Mouse (Mus musculus): ENCODE measurements at regions not wholly inside any gene's neighbourhood (a gene's known extent, or its start where the extent isn't known, plus 50 kb on each side); places are given as distances from the start of the nearest gene placed in this dataset.

DNA sequence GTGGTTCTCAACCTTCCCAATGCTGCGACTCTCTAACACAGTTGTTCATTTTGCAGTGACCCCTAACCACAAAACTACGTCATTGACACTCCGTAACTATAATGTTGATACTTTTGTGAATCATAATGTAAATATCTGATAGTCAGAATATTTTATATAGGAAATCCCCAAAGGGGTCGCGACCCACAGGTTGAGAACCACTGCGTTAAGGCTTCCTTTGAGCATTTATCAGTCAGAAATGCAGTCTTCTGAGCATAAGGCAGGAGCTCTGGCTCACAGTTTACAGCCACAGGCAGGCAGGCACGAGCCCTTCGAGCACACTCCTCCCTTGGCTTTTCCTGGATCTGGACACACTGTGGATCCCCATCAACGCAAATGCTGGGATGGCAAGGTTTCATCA is 57.0 kb downstream of the Nxnl2 start:
- no peak for DNase-seq (ENCODE audit: low spot score in 2 of 2)

DNA sequence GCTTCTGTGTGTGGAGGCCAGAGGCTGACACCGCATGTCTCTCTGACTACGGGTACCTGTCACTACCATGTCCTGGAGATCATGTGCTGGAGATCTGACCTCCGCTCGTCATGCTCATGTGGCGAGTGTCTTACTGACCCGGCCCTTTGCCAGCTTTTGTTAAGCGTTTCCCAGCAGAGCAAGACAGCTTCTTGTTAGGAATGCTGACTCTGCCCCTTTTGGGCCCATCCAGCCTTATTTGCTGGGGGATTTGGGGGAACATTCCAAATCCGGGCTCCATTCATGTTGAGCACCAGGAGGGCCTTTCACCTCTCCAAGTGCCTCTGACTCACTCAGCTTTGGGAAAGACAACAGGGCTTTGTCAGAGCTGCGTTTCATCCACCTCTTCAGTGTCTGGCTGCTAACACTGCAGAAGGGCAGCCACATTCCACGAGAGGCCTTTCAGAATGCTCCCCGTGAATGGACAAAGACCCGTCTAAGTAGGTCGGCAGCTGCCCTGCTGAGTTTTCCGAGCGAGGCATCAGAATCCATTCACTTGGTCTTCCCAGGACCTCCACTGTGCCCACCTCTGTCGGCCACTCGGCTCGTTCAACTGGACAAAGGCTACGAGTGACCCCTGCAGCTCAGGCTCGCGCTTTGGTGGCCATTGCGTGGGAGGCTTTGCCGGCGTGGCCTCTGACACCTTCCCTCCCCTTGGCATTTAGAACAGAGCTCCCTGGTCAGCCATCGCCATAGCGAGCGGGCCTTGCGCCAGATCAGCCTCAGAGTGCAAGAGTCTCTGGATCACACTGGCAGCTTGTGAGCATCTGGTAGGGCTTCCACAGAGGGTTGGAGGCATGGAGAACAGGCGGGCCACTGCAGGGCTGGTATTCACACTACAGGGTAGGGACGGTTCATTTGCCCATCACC is 58.3 kb downstream of the Nxnl2 start:
- no peak for DNase-seq (ENCODE audit: low spot score in 2 of 2)

DNA sequence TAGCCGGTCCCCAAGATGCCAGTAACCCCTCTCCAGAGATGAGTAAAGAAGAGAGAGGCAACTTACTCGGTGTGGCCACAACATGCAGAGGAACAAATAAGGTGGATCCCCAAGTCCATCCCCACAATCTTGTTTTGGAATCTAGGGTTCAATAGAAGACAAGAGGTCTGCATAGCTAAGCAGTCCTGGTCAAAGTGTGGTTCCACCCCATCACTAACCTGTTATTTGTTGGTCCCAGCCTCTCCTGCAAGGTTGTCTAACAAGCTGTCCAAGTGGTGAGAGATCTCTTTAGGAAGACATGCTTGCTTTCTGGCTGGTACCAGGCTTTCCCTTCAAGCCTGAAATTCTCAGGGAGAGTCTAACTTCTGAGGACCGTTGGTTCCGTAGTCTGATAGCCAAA is 59.0 kb downstream of the Nxnl2 start:
- DNase-seq (ENCODE audit: low spot score in 2 of 2) = no peak

DNA sequence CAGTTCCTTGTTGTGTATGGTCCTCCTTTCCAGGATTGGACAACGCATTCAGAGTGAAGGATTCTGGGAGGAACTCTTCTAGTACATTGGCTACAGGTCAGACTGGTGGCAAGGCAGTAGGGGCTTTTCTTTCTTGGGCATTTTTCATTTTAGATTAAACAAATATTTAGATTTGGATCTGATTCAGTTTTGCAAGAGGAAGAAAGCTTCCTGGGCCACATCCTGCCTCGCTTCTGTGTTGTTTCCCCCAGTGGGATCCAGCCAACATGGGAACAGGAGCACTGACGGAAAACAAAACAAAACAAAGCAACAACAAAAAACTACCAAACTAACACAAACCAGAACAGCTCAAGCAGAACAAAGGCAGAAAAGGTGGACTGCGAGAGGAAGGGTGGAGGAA is 60.8 kb downstream of the Nxnl2 start:
- DNase-seq (ENCODE audit: low spot score in 2 of 2) = no peak

DNA sequence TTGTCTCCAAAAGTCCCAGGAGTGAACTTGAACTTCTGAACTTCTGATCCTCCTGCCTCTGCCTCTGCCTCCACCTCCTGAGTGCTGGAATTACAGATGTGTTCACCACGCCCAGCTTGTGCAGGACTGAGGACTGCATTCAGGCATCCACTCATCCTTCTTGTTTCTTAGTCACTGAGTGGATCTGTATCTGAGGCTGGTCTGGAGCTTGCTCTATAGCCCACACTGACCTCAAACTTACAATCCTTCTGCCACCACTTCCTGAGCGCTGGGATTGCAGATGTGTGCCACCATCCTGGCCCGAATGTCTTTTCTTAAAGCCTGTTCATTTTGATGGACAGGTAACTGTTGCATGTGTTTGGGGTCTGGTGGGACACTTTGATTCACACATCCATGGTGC is 76.6 kb downstream of the Nxnl2 start:
- DNase-seq (ENCODE audit: low spot score in 2 of 2) = no peak

DNA sequence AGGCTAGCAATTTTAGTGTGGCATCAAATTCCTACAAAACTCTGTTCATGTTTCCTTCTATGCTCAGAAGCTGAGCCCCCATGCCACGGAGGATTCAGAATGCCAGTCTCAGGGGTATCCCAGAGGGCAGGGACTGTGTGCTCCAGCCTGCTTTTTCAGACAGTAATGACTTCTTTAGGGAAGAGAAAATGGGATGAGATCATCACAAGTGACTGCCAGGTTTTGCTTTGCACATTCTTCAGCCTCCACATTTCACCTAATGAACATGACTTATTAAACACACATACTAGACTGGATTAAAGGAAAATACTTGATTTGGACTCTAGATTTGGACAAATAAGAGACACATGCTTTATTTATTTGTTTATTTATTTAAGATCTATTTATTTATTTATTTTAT is 82.5 kb downstream of the Nxnl2 start:
- no peak for DNase-seq (ENCODE audit: low spot score in 2 of 2)

DNA sequence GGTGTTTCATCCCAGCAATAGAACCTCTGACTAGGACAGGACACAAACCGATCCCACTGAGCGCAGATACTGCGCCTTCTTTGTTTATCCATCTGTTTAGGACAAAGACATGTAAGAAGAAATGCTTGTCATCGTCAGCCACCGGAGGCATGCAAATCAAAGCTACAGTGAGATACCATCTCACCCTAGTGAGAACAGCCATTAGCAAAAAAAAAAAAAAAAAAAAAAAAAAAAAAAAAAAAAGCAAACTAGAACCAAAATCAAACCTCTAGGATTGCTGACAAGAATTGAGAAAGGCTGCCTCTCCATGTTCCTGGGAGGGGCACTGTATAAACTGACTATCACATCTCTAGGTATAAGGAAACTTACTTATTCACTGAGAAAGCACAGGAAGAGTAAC is 84.9 kb downstream of the Nxnl2 start:
- no peak for DNase-seq (ENCODE audit: low spot score in 2 of 2)

DNA sequence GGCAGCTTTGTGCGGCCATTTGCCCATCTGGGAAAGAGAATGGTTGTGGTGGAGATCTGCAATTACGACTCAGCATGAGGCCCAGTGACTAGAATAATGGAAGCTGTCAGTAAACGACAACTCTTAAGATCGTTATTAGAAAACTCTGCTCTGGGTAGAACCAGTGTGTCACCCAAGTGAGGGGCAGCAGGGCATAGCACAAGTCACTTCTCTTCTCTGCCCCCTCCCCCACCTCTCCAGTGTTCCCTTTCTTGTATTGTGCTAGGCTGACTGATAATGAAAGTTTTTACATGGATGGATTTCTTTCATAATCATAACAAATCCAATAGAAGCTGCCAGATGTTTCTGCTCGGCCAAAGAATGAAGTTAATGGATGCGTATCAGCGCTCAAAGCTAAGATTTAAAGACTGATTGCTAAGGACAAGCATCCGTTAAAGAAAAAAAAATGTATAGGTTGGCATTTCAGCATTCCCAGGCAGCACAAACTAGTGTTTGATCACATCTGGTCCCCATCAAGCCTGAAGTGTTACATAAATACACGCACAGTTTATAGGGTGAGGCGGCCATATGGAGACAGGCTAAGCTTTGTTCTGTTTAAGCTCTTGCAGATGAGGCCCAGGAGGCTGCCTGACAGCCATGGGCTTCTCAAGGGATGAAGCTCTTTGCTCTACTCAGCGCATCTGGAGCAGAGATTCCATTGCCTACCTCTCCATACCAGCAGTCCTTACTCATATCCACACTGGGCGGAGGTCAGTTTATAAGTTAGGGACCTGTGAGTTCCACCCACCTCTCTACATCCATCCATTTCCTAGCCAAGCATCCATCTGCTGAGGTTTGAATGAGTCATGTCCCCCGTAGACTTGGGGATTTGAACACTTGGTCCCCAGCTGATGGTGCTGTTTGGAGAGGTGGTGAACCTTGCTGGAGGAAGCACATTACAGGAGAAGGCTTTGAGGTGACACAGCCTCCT is 88.2 kb downstream of the Nxnl2 start:
- no peak for DNase-seq (ENCODE audit: low spot score in 2 of 2)

DNA sequence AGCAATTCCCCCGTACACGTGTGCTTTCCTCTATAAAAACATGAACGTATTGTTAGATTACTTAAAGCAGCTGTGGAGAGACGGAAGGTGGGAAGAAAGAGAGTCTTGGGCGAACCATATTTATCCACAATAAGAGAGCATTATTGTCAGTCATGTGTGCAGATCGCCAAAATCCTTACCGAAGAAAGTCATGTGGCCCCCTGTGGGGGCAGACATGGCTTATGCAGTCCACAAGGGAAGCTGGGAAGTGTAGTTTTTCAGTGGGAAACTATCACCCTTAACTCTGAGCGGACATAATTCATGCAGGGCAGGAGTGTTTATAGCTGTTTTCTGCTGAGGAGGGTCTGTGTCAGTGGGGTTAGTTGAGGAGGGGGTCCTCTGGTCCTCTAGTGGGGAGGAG is 90.8 kb downstream of the Nxnl2 start:
- DNase-seq (ENCODE audit: low spot score in 2 of 2) = no peak

DNA sequence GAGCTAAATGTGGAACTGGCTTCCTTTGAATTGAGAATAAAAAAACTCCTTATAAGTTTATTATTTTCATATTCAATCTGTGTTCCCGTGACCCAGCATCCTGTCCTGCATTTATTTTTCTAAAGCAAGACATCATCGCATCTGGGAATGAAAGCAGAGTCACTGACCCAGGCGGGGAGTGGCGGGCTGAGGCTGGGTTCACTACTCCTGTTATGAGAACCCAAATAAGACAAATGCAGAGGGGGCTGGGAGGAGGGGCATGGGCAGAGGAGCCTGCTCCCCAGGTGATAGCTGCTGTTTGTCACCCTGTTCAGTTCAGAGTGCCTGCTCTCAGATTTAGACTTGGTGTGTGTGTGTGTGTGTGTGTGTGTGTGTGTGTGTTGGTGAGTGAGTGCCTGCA is 102.0 kb downstream of the Nxnl2 start:
- DNase-seq (ENCODE audit: low spot score in 2 of 2) = no peak

DNA sequence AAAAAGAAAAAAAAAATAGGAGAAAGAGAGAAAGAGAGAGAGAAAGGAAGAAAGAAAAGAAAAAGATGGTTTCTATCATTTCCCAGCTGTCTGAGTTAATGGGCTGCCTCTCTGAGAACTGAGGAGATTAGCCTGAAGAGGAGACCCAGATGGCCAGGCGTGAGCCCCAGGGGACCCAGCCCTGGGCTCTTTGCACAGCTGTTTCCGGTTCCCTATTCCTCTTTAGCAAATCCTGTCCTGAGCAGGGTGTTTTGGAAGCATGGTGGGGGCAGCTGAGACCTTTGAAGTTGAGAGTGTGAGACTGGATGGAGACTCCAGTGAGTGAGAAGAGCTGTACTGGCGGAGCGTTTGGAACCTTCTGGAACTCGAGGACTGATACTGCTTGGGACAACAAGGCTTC is 103.8 kb downstream of the Nxnl2 start:
- DNase-seq (ENCODE audit: low spot score in 2 of 2) = no peak

DNA sequence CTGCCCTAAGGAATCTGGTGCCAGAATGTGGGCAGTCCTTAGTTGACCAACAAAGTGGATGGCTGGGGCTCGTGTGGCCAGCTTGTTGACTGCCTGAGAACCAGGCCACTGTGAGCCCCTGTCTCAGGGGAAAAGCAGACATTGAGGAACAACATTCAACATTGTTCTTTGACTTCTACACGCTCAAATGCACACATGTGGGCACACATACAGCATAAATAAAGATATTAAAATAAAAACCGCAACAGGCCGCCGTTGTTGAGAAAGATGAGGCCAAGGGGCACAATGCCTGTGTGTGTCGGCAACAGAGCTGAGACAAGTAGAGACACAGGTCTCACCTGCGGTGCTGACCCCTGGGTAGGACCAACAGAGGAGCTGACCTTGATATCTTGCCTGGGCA is 105.8 kb downstream of the Nxnl2 start:
- DNase-seq (ENCODE audit: low spot score in 2 of 2) = no peak

DNA sequence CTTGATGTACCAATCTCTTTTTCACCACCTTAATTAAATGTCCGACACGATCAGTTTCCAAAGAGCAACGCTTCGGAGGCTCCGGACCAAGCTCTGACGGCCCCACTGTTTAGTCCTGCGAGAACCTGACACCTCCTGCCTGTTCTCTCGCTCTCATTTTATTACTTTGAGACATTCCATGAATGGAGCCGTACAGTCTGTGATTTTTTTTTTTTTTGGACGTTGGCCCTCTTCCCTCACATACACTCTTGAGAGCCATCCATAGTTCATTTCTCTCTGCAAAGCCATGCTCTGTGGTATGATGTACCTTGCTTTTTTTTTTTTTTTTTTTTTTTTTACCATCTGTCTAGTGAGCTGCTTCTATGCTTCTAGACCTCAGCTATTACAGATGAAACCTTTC is 106.7 kb downstream of the Nxnl2 start:
- DNase-seq (ENCODE audit: low spot score in 2 of 2) = no peak

DNA sequence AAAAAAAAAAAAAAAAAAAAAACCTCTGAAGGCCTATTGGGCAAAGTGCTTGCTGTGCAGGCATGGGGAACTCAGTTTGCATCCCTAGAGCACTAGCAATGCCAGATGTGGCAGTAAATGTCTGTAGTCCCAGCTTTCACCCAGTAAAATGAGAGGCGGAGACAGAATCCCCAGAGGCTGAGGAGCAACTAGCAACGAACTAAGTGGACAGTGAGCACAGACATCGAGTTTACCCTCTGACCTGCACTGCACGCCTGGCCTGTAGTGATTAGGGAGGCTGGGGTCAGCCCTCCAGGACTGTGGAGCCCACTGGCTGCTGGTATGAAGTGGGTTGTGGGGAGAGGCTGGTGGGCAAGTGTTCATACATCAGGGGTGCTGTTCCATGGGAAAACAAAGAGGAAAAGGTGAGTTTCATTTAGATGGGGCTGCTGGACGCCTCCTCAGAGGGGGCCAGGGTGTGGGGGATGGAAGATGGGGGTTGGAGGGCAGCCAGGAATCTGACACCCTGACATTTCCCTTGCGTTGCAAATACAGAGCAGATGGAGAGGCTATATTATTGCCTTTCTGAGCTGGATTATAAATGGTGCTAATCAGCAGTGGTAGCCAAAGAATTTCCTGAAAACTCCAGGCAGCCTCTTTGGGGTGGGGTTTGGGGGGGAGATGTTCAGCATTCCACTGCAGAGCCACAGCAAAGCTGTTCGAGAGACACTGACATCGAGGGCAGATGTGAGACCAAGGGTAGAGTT is 109.0 kb downstream of the Nxnl2 start:
- no peak for DNase-seq (ENCODE audit: low spot score in 2 of 2)

DNA sequence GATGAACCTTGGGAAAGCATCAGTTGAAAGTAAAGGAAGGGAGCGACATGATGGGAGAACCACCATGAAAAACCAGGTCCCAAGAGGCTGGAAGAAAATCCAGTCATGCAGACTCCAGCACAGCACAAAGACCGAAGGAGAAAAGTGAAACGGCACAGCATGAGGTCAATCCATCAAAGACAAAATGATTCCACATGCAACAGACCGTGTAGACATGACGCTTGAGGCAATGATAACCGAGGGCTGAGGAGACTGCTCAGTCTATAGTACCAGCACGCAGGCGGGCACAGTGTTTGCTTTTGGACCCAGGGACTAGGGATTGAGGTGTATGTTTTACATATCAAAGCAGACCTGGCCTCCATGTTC is 109.5 kb downstream of the Nxnl2 start:
- no peak for DNase-seq (ENCODE audit: low spot score in 2 of 2)

DNA sequence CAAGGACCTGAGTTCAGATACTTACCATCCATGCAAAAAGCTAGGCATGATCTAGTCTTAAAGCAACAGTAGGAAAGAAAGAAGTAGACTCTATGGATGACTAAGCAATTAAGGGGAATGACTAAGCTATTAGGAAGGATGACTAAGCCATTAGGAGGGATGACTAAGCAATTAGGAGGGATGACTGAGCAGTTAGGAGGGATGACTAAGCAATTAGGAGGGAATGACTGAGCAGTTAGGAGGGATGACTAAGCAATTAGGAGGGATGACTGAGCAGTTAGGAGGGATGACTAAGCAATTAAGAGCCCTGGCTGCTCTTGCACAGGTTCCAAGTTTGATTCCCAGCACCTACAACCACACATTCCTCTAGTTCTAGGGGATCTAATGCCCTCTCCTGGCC is 113.9 kb downstream of the Nxnl2 start:
- no peak for DNase-seq (ENCODE audit: low spot score in 2 of 2)

DNA sequence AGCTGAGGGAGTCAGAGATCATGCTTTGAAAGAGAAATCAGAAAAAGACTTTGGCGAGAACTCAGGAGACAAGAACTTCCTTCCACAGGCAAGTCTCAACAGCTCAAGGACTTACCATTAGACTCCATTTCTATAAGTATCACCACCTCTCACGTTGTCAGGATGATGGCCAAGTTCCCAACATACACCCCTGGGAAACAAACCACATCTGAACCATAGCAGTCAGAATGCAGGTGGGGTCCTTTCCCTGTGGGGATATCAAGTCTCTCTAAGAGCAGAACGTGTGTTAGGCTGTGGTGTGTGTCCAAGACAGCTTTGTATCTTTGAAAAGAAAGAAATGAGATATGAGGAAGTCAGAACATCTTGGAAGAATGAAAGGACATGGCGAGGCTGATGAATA is 118.6 kb downstream of the Nxnl2 start:
- DNase-seq (ENCODE audit: low spot score in 2 of 2) = no peak

DNA sequence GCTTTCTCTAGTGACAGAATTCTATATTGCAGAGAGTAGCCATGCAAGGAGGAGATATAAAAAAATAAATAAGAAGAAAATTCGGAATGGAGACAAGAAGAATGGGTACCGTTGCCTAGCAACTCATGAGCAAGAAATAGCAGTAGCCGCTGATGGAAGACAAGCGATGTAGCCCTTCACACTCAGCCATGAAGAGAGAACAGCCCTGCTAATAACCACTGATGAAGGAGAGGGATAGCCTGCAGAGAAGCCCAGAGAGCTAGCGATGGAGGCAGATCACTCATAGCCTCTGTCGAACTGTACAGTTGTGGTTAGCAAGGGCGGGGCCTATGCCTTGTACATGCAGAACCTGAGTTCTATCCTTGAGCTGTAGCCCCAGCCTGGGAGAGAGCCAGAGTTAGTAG is 118.4 kb upstream of the S1pr3 start:
- DNase-seq (ENCODE audit: low spot score in 2 of 2) = peak in 1 of 2 experiments; percentile 8

DNA sequence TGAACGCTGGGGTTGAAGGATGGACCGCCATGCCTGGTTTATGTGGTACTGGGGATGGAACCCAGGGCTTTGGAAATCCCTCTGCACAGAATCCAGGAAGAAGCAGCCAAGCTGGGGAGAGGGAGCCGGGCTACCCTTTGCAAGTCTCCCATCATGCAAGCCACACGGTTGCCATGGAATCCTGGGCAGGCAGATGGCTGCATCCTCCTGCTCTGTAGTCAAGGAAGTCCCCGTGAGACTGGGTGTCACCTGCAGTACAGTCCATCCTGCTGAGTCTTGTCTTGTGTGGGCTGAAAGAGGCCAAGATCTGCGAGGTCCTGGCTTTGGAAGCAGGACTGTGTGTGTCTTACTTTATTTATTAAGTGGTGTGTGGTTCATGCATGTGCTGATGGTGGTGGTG is 117.5 kb upstream of the S1pr3 start:
- DNase-seq (ENCODE audit: low spot score in 2 of 2) = no peak

DNA sequence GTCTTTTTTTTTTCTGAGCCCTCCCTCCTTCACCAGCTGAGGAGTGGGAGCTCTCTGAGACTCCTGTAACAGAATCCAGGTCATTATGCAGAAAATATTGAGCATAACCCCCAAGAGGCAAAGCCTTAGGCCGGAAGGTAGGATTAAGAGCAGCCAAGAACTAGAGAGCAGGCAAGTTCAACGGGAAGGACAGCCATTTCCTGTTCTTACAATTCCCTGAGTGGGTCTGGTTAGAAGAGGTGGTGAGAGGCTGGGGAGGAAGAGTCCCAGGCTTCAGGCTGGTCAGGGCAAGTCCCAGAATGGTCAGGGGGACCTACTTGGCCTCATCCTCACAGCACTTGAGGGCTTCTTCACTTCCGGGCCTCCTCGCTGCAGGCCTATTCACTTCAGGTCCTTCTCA is 115.4 kb upstream of the S1pr3 start:
- no peak for DNase-seq (ENCODE audit: low spot score in 2 of 2)

DNA sequence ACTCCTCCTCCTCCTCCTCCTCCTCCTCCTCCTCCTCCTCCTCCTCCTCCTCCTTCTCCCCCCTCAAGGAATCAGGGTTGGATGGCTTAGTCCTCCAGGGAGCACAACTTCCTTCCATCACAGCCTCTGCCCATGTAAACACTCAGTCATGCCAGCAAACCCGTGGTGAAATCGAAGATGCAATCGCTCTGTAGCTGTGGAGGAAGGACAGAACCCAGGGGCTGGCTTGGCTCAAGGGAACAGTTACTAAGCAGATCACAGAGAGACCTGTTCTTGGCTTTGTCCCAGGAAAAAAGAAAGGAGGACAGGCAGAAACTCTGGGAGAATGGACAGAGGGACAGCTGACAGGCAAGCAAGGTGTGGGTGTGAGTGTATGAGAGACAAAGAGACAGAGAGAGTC is 112.6 kb upstream of the S1pr3 start:
- no peak for DNase-seq (ENCODE audit: low spot score in 2 of 2)

DNA sequence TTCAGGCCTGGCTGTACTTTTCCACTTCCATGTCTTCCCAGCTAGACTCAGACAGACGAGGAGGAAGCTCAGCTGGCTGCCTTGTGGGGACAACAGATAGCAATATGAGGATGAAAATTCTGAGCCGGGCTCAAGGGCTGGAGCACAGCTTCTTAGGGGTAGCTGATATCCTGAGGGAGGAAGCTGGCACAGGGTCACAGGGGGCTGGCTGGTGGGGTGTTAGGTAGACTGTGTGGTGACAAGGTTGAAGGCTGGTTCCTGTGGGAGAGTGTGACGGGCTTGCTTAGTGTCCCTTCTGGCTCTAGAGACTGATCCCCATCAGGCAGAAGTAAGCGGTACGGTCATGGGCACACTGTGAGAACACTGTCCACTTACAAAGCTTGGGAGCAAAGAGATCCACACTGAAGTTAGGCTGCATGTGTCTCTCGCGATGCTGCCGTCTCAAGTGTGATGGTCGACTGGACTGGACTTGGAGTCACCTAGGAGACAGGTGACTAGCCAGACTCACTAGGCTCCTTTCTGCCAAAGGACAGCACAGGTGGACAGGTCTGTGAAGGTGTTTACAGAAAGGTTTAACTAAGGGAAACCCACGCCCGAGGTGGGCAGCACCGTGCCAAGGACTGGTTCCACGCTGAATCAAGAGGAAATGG is 111.1 kb upstream of the S1pr3 start:
- no peak for DNase-seq (ENCODE audit: low spot score in 2 of 2)

All from frontal cortex, postnatal 25 days (tissue).